Mouse (Mus musculus) spleen, embryonic (tissue): ENCODE data around the gene Pappa.

Experiments
- CTCF ChIA-PET: fragments of 350-600 bp; sonication (Branson Sonifier 250); formaldehyde crosslinking; loops from one replicate; lab custom pipeline; 2022; lab: Charles Lee

The Pappa gene

GRCm38 (mm10) chr4:65328486-65329308 lies 204.7 kb downstream of the Pappa start:
- CTCF ChIA-PET = no interaction called here

GRCm38 (mm10) chr4:65333718-65334117 lies 209.7 kb downstream of the Pappa start:
- CTCF ChIA-PET = no interaction called here

GRCm38 (mm10) chr4:65341766-65342165 lies 217.8 kb downstream of the Pappa start:
- CTCF ChIA-PET = no interaction called here

GRCm38 (mm10) chr4:65350521-65350920 lies 226.5 kb downstream of the Pappa start:
- CTCF ChIA-PET = no interaction called here

- CTCF ChIA-PET = no interaction called here
Observed at GRCm38 (mm10) chr4:65354580-65354979, 230.6 kb downstream of the Pappa start.

GRCm38 (mm10) chr4:65367135-65367534 lies 243.2 kb downstream of the Pappa start:
- CTCF ChIA-PET = no interaction called here

GRCm38 (mm10) chr4:65372731-65373130 lies 248.8 kb downstream of the Pappa start:
- CTCF ChIA-PET = no interaction called here

- CTCF ChIA-PET = no interaction called here
Observed at GRCm38 (mm10) chr4:65373841-65374240, 249.9 kb downstream of the Pappa start.

- CTCF ChIA-PET = no interaction called here
Observed at GRCm38 (mm10) chr4:65376571-65376970, 252.6 kb downstream of the Pappa start.

GRCm38 (mm10) chr4:65379461-65379860 lies 255.5 kb downstream of the Pappa start:
- CTCF ChIA-PET = no interaction called here

GRCm38 (mm10) chr4:65383070-65383469 lies 259.1 kb downstream of the Pappa start:
- CTCF ChIA-PET = no interaction called here

GRCm38 (mm10) chr4:65391001-65391400 lies 267.0 kb downstream of the Pappa start:
- CTCF ChIA-PET = no interaction called here

GRCm38 (mm10) chr4:65396806-65397205 lies 272.8 kb downstream of the Pappa start:
- CTCF ChIA-PET = no interaction called here

- CTCF ChIA-PET = no interaction called here
Observed at GRCm38 (mm10) chr4:65399457-65399856, 275.5 kb downstream of the Pappa start.

GRCm38 (mm10) chr4:65402286-65402685 lies 278.3 kb downstream of the Pappa start:
- CTCF ChIA-PET = no interaction called here

GRCm38 (mm10) chr4:65402836-65403634 lies 279.1 kb downstream of the Pappa start:
- CTCF ChIA-PET = no interaction called here
